Comparison of ENCODE assay signal across 8 mouse cellular contexts in genomic region chr2:92092817-92093216, GRCm38 (mm10). TPM values are rescaled to one million over a fixed set of nuclear protein-coding genes. Genes with fewer than 3 reads are reported as not detected.
DNase-seq lines count a peak whose midpoint lies in the region; ATAC-seq and TF ChIP-seq lines count a peak whose summit lies in the region.

Gene Phf21a, plus strand, starts transcription at chr2:92093117.

- TF ChIP-seq CTCF in bone marrow, adult 2 months (IDR thresholded peaks at IDR 0.05; ENCODE audit: control insufficient read depth, insufficient read depth, low read length) = no peak

- H3K27ac ChIP-seq in bone marrow, adult 2 months (ENCODE audit: control insufficient read depth, insufficient read depth, low read depth, low read length, poor library complexity) = no peak within 1 kb of the TSS
- H3K27ac ChIP-seq in neural tube, embryonic 12.5 days = no peak within 1 kb of the TSS

- H3K4me3 ChIP-seq in bone marrow, adult 2 months (replicated peaks; ENCODE audit: control insufficient read depth, low read depth, low read length) = peak within 1 kb of the TSS; percentile 2
- no peak within 1 kb of the TSS for H3K4me3 ChIP-seq in neural tube, embryonic 12.5 days

- no peaks in the 10 kb centered on the region for H3K4me1 ChIP-seq in bone marrow, adult 2 months (ENCODE audit: control insufficient read depth, insufficient read depth, low read length)
- H3K4me1 ChIP-seq in neural tube, embryonic 12.5 days = no peaks in the 10 kb centered on the region

- H3K36me3 ChIP-seq in neural tube, embryonic 12.5 days = no peaks in the 10 kb centered on the region

- DNase-seq in left cerebral cortex, adult 18-20 months (ENCODE audit: low spot score in 2 of 2) = no peak
- no peak for DNase-seq in left cerebral cortex, adult 9 months (ENCODE audit: low spot score in 2 of 2)
- DNase-seq in gonadal fat pad, adult 2 months (ENCODE audit: low read depth) = no peak
- no peak for DNase-seq in layer of hippocampus, postnatal 14 days (ENCODE audit: low spot score in 2 of 2)
- DNase-seq in right cerebral cortex, postnatal 36 days (ENCODE audit: low spot score in 2 of 2) = no peak
- DNase-seq in cerebellum, postnatal 14 days = no peak

- no peaks in the 10 kb centered on the region for H3K9me3 ChIP-seq in neural tube, embryonic 12.5 days

- no peak within 1 kb of the TSS for H3K4me2 ChIP-seq in neural tube, embryonic 12.5 days (replicated peaks)

- no peaks in the 10 kb centered on the region for H3K27me3 ChIP-seq in neural tube, embryonic 12.5 days (replicated peaks)

- TF ChIP-seq POLR2A in bone marrow, adult 2 months (IDR thresholded peaks at IDR 0.05; ENCODE audit: borderline replicate concordance, control insufficient read depth, low read depth, low read length) = no peak

- no peak within 1 kb of the TSS for H3K9ac ChIP-seq in neural tube, embryonic 12.5 days

- ATAC-seq in neural tube, embryonic 12.5 days (ENCODE audit: low FRiP score, low read depth) = no peak

- WGBS in bone marrow, adult 2 months = 60% methylated on average over 2 of the region's 2 CpGs
- 79% methylated on average over 2 of the region's 2 CpGs for WGBS in neural tube, embryonic 12.5 days

RNA-seq across cellular contexts. Expression of gene Phf21a, which starts in this region (rescaled TPM):
- total RNA-seq in left cerebral cortex, adult 18-20 months (2021) = 100 to 1,000 TPM; 121 to 130 TPM
- polyA plus RNA-seq in bone marrow, adult 2 months (2011; ENCODE audit: insufficient read depth, insufficient read length, low replicate concordance, missing spikeins) = 21.1 and 52.8 TPM in 2 replicates
- polyA plus RNA-seq in gonadal fat pad, adult 2 months (2012; rRNA removed) = 32.2 and 35.7 TPM in 2 replicates
- total RNA-seq in layer of hippocampus, postnatal 14 days (2021) = 10 to 100 TPM; 81.7 to 90.1 TPM
- 37.9 and 38.4 TPM in 2 replicates for polyA plus RNA-seq in neural tube, embryonic 12.5 days (2016; fragmentation: Nextera tagmentation; extraction: Ambion mirVana)
